Mouse (Mus musculus) testis, adult 2 months (tissue): ENCODE data around the gene Tex2. TPM values are rescaled to one million over a fixed set of nuclear protein-coding genes. Genes with fewer than 3 reads are reported as not detected.

Source experiments
- H3K27ac ChIP-seq: fragments of 200-500 bp; 2 replicates; pipeline ENCODE4 v1.5.1; 2012; ENCODE audit warnings: low read depth, low read length; ENCODE audit not compliant: control insufficient read depth, insufficient read depth
- H3K27me3 ChIP-seq: fragments of 200-500 bp; 2 replicates; pipeline ENCODE4 v1.6.1; 2012; ENCODE audit warnings: mild to moderate bottlenecking, low read length, moderate library complexity; ENCODE audit not compliant: control insufficient read depth, insufficient read depth
- H3K36me3 ChIP-seq: fragments of 200-500 bp; 2 replicates; pipeline ENCODE4 v1.6.1; 2012; ENCODE audit warnings: mild to moderate bottlenecking, low read length; ENCODE audit not compliant: control insufficient read depth, insufficient read depth
- H3K4me1 ChIP-seq: fragments of 200-500 bp; 2 replicates; pipeline ENCODE4 v1.6.1; 2012; ENCODE audit warnings: low read length; ENCODE audit not compliant: control insufficient read depth, insufficient read depth
- H3K4me3 ChIP-seq: fragments of 200-500 bp; 2 replicates; pipeline ENCODE4 v1.5.1; 2012; ENCODE audit warnings: low read depth, mild to moderate bottlenecking, low read length, moderate library complexity, mixed read lengths; ENCODE audit not compliant: control insufficient read depth
- CTCF ChIP-seq: fragments of 200-500 bp; IDR thresholded peaks from 2 replicates; pipeline ENCODE4 v1.5.1; 2012; ENCODE audit warnings: low read depth, mild to moderate bottlenecking, inconsistent platforms, low read length, moderate library complexity; ENCODE audit not compliant: control insufficient read depth, insufficient read depth, insufficient replicate concordance
- POLR2A ChIP-seq: fragments of 200-500 bp; IDR thresholded peaks from 2 replicates; pipeline ENCODE4 v1.6.1; 2012; ENCODE audit warnings: low read depth, mild to moderate bottlenecking, inconsistent platforms, low read length, moderate library complexity; ENCODE audit not compliant: control insufficient read depth
- polyA plus RNA-seq: library from polyadenylated mRNA; depleted of rRNA; stranded (reverse); fragments of >200 nt; gene quantifications from 2 replicates; pipeline ENCODE4 v1.2.3, GENCODE M21; 2012

The Tex2 gene
- polyA plus RNA-seq, 1 experiment = 234 TPM

DNA sequence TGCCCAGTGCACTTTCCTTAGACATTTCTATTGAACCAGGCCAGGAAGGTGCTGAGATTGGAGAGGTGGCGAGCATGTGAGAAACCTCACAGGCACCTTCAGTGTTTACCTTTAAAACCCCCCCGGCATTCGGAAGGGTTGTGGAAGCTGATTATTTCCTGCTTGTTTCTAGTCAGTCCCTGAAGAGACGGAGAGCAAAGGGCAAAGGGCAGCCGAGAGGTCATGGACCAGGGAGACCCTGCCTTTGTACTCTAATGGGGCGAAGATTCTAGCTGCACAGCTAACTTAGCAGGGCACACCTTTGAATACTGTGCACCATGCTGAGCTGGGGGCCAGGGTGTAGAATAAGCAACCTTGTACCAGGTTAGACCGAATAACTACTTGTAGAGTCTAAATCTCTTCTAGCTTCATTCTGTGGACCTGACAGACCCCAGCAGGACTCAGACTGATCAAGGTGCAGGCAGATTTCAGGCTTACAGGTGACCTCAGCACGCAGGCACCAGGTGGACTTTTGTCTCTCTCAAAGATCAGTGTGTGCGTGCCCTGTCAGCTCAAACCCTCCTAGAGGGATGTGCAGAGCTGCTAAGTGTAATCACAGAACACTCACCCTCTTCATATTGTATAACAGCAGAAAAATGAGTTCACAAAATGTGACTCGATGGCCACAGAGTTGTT is 85.9 kb downstream of the Tex2 start:
- H3K27ac ChIP-seq = no peak overlapping the region
- no peaks in the 10 kb centered on the region for H3K27me3 ChIP-seq
- no peaks in the 10 kb centered on the region for H3K4me1 ChIP-seq
- H3K36me3 ChIP-seq = no peaks in the 10 kb centered on the region; the same call in 1 of the 2 replicates
- no peak overlapping the region for H3K4me3 ChIP-seq
- TF ChIP-seq POLR2A (no peak), CTCF (no peak)

- Histone ChIP-seq H3K4me3 (no peak overlapping the region), H3K27me3 (no peaks in the 10 kb centered on the region), H3K36me3 (no peaks in the 10 kb centered on the region; the same call in 1 of the 2 replicates), H3K27ac (no peak overlapping the region), H3K4me1 (no peaks in the 10 kb centered on the region)
- TF ChIP-seq POLR2A (no peak), CTCF (no peak)
Observed at GRCm38 (mm10) chr11:106522538-106522937, 90.7 kb downstream of the Tex2 start.

GRCm38 (mm10) chr11:106521612-106522011 is 91.6 kb downstream of the Tex2 start:
- Histone ChIP-seq H3K4me1 (no peaks in the 10 kb centered on the region), H3K36me3 (no peaks in the 10 kb centered on the region; the same call in 1 of the 2 replicates), H3K27ac (no peak overlapping the region), H3K4me3 (no peak overlapping the region), H3K27me3 (no peaks in the 10 kb centered on the region)
- no peak for TF ChIP-seq POLR2A
- TF ChIP-seq CTCF = no peak

- Histone ChIP-seq H3K27ac (no peak overlapping the region), H3K4me1 (no peaks in the 10 kb centered on the region), H3K36me3 (no peaks in the 10 kb centered on the region; the same call in 1 of the 2 replicates), H3K4me3 (no peak overlapping the region), H3K27me3 (no peaks in the 10 kb centered on the region)
- TF ChIP-seq POLR2A (no peak), CTCF (no peak)
Observed at GRCm38 (mm10) chr11:106520404-106520803, 92.8 kb downstream of the Tex2 start.

- H3K27me3 ChIP-seq = no peaks in the 10 kb centered on the region
- H3K36me3 ChIP-seq = no peaks in the 10 kb centered on the region; the same call in 1 of the 2 replicates
- no peaks in the 10 kb centered on the region for H3K4me1 ChIP-seq
- TF ChIP-seq CTCF = no peak
- TF ChIP-seq POLR2A = no peak
- H3K4me3 ChIP-seq = no peak overlapping the region
- H3K27ac ChIP-seq = no peak overlapping the region
Observed at GRCm38 (mm10) chr11:106519519-106519918, 93.7 kb downstream of the Tex2 start.

- no peaks in the 10 kb centered on the region for H3K27me3 ChIP-seq
- no peaks in the 10 kb centered on the region; the same call in 1 of the 2 replicates for H3K36me3 ChIP-seq
- no peak for TF ChIP-seq CTCF
- TF ChIP-seq POLR2A = no peak
- no peak overlapping the region for H3K4me3 ChIP-seq
- no peak overlapping the region for H3K27ac ChIP-seq
- H3K4me1 ChIP-seq = no peaks in the 10 kb centered on the region
Observed at GRCm38 (mm10) chr11:106518391-106518790, 94.8 kb downstream of the Tex2 start.

GRCm38 (mm10) chr11:106515079-106515745 is 98.0 kb downstream of the Tex2 start:
- no peaks in the 10 kb centered on the region for H3K27me3 ChIP-seq
- TF ChIP-seq POLR2A (no peak), CTCF (no peak)
- no peak overlapping the region for H3K4me3 ChIP-seq
- no peaks in the 10 kb centered on the region for H3K4me1 ChIP-seq
- H3K36me3 ChIP-seq = no peaks in the 10 kb centered on the region; the same call in 1 of the 2 replicates
- no peak overlapping the region for H3K27ac ChIP-seq
